In the genomic region with DNA sequence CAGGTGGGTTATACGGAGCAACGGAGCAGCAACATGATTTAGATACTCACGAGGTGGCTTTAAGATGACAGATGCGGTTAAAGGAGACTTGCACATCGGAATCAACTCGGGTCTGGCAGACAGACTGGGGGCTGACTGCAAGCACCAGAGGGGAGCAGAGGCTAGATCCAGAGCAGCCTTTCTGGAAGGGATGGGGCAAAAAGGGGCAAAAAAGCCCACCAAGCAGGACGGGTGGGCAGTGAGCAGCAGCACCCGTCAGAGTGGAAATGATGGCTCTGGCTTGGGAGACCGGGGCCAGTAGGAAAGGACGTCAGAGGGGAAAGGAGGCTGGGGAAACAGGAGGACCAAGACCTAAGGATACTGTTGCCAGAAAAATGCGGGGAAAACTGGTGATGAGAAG, we compare ENCODE assay signal across 8 mouse cellular contexts. TPM values are rescaled to one million over a fixed set of nuclear protein-coding genes. Genes with fewer than 3 reads are reported as not detected.
DNase-seq lines count a peak whose midpoint lies in the region; ATAC-seq and TF ChIP-seq lines count a peak whose summit lies in the region.

No protein-coding gene starts in this region.

- WGBS in thymus, adult 2 months = 1% methylated on average over 11 of the region's 11 CpGs
- 1% methylated on average over 11 of the region's 11 CpGs for WGBS in forebrain, embryonic 10.5 days
- under 1% methylated on average over 11 of the region's 11 CpGs for WGBS in limb, embryonic 11.5 days

- peak overlapping the region; percentile 94 for H3K4me2 ChIP-seq in limb, embryonic 11.5 days (ENCODE audit: low read depth, severe bottlenecking)

- peak; percentile 14 for DNase-seq in embryo, embryonic 10 days (ENCODE audit: low spot score)
- no peak for DNase-seq in embryo, embryonic 11 days
- no peak for DNase-seq in thymus, adult 2 months
- DNase-seq in thymus, postnatal 25 days = no peak
- peak; percentile 42 for DNase-seq in forebrain, embryonic 10.5 days (ENCODE audit: extremely low spot score, low spot score)
- no peak for DNase-seq in limb, embryonic 11.5 days (ENCODE audit: low spot score)
- peak; percentile 3 to 11 for DNase-seq in natural killer cell, adult 2 months (ENCODE audit: low spot score in 2 of 2)
- DNase-seq in urinary bladder, postnatal 4 days (ENCODE audit: low spot score in 2 of 2) = no peak

- peaks cover 7% of the 10 kb centered on the region for H3K4me1 ChIP-seq in thymus, adult 2 months (replicated peaks; ENCODE audit: control insufficient read depth, insufficient read depth, low read length)
- H3K4me1 ChIP-seq in forebrain, embryonic 10.5 days = peaks cover 29% of the 10 kb centered on the region
- 0 out of 2 replicates have a peak, but pooled peaks cover 2% of the 10 kb centered on the region for H3K4me1 ChIP-seq in limb, embryonic 11.5 days (ENCODE audit: control insufficient read depth, insufficient read depth, low read length)

- H3K27ac ChIP-seq in thymus, adult 2 months (ENCODE audit: control insufficient read depth, insufficient read depth, low read length) = 0 out of 2 replicates have a peak overlapping the region, but pooled peaks have one; percentile 0
- peak overlapping the region; percentile 91 for H3K27ac ChIP-seq in forebrain, embryonic 10.5 days
- H3K27ac ChIP-seq in limb, embryonic 11.5 days (replicated peaks; ENCODE audit: low read depth, low read length) = peak overlapping the region; percentile 68

- ATAC-seq in limb, embryonic 11.5 days (ENCODE audit: insufficient number of reproducible peaks, low FRiP score, low TSS enrichment, low read depth) = no peak

- TF ChIP-seq POLR2A in thymus, adult 2 months (IDR thresholded peaks at IDR 0.05; ENCODE audit: control insufficient read depth, extremely low read depth, insufficient read depth, low read length, poor library complexity) = no peak

- peak overlapping the region; percentile 90 for H3K4me3 ChIP-seq in thymus, adult 2 months (ENCODE audit: control insufficient read depth, insufficient read depth, low read length)
- H3K4me3 ChIP-seq in forebrain, embryonic 10.5 days = peak overlapping the region; percentile 63
- peak overlapping the region; percentile 80 for H3K4me3 ChIP-seq in limb, embryonic 11.5 days (ENCODE audit: low read depth, low read length)

- TF ChIP-seq CTCF in thymus, adult 2 months (IDR thresholded peaks at IDR 0.05; ENCODE audit: borderline replicate concordance, control insufficient read depth, extremely low read depth, insufficient read depth, low read length, poor library complexity) = no peak

- no peaks in the 10 kb centered on the region for H3K36me3 ChIP-seq in thymus, adult 2 months (ENCODE audit: control insufficient read depth, insufficient read depth, low read length)
- no peaks in the 10 kb centered on the region for H3K36me3 ChIP-seq in forebrain, embryonic 10.5 days (replicated peaks)
- H3K36me3 ChIP-seq in limb, embryonic 11.5 days (ENCODE audit: control insufficient read depth, insufficient read depth, low read length) = no peaks in the 10 kb centered on the region

- no peaks in the 10 kb centered on the region for H3K9me3 ChIP-seq in forebrain, embryonic 10.5 days
- H3K9me3 ChIP-seq in limb, embryonic 11.5 days (ENCODE audit: control insufficient read depth, low read length) = no peaks in the 10 kb centered on the region

- H3K9ac ChIP-seq in limb, embryonic 11.5 days (ENCODE audit: low read length) = peak overlapping the region; percentile 86

- H3K27me3 ChIP-seq in thymus, adult 2 months (ENCODE audit: control insufficient read depth, insufficient read depth, low read length) = no peaks in the 10 kb centered on the region
- no peaks in the 10 kb centered on the region for H3K27me3 ChIP-seq in forebrain, embryonic 10.5 days (ENCODE audit: poor library complexity, severe bottlenecking)
- H3K27me3 ChIP-seq in limb, embryonic 11.5 days (ENCODE audit: control insufficient read depth, insufficient read depth, low read length) = no peaks in the 10 kb centered on the region

RNA-seq across cellular contexts. Expression of gene Cnot4, which starts 0.7 kb away (rescaled TPM):
- 19.7 TPM in 2 replicates for polyA plus RNA-seq in thymus, adult 2 months (2012; rRNA removed)
- polyA plus RNA-seq in forebrain, embryonic 10.5 days (2016; fragmentation: Nextera tagmentation; extraction: Ambion mirVana) = 24.5 and 25.5 TPM in 2 replicates
- 35.7 and 39.8 TPM in 2 replicates for polyA plus RNA-seq in limb, embryonic 11.5 days (2014; fragmentation: Nextera tagmentation; extraction: Ambion mirVana)

RNA-seq across cellular contexts. Expression of gene Nup205, which starts 44.4 kb away (rescaled TPM):
- 36.5 and 45.8 TPM in 2 replicates for polyA plus RNA-seq in thymus, adult 2 months (2012; rRNA removed)
- polyA plus RNA-seq in forebrain, embryonic 10.5 days (2016; fragmentation: Nextera tagmentation; extraction: Ambion mirVana) = 58.4 and 60.5 TPM in 2 replicates
- polyA plus RNA-seq in limb, embryonic 11.5 days (2014; fragmentation: Nextera tagmentation; extraction: Ambion mirVana) = 54.2 and 69.3 TPM in 2 replicates

Comparison
In these comparisons a context has a peak if more than half of its experiments do, and no peak if none do; other contexts are left out.
1. DNase-seq: peak in embryo, embryonic 10 days (single experiment), forebrain, embryonic 10.5 days (single experiment) and natural killer cell, adult 2 months (2 of 2); none in embryo, embryonic 11 days (single experiment), thymus, adult 2 months (single experiment), thymus, postnatal 25 days (single experiment), limb, embryonic 11.5 days (single experiment) and urinary bladder, postnatal 4 days (0 of 2).
2. H3K27ac ChIP-seq: peak in every context shown above with its lines; median percentile 91 in forebrain, embryonic 10.5 days; 68 in limb, embryonic 11.5 days; 0 in thymus, adult 2 months.
3. Peak in every context shown above with its lines, with median percentiles within 50 percentile points of each other: H3K4me3 ChIP-seq.